Mouse (Mus musculus) heart, postnatal 36 days (tissue): ENCODE results near the gene Tmem203. TPM values are rescaled to one million over a fixed set of nuclear protein-coding genes. Genes with fewer than 3 reads are reported as not detected.

Source experiments
- total RNA-seq, 2 experiments: library from RNA; stranded (reverse); gene quantifications; 2 replicates each; pipeline ENCODE4 v1.2.3; 2021

Tmem203 gene
- total RNA-seq, 2 experiments from 2014 or later, result 13.4 to 15.1 TPM

Other genes starting within 250 kb of the Tmem203 start
- 10 to 100 TPM; 14.4 to 16.3 TPM for gene Nsmf, start 201.1 kb upstream of the Tmem203 start, total RNA-seq
- gene Entpd8, start 175.1 kb upstream of the Tmem203 start, total RNA-seq, result not detected
- not detected for gene Noxa1, start 160.3 kb upstream of the Tmem203 start, total RNA-seq
- gene Nrarp, start 74.7 kb upstream of the Tmem203 start, total RNA-seq, result 10 to 100 TPM in 1 of 2 experiments, 1 to 10 TPM in 1; 9.7 to 12.0 TPM
- gene Tor4a, start 58.6 kb upstream of the Tmem203 start, total RNA-seq, result 1 to 10 TPM; 4.0 to 5.2 TPM
- 10 to 100 TPM; 38.7 to 39.9 TPM for gene Nelfb, start 44.0 kb upstream of the Tmem203 start, total RNA-seq
- not detected for gene Stpg3, start 40.8 kb upstream of the Tmem203 start, total RNA-seq
- not detected for gene Fam166a, start 36.7 kb upstream of the Tmem203 start, total RNA-seq
- gene Tubb4b, start 30.7 kb upstream of the Tmem203 start, total RNA-seq, result 100 to 1,000 TPM; 240 to 254 TPM
- gene Slc34a3, start 21.1 kb upstream of the Tmem203 start, total RNA-seq, result not detected
- gene Rnf224, start 18.7 kb upstream of the Tmem203 start, total RNA-seq, result not detected
- under 1 TPM; 0.27 to 0.44 TPM for gene Rnf208, start 13.2 kb upstream of the Tmem203 start, total RNA-seq
- not detected for gene Cysrt1, start 13.0 kb upstream of the Tmem203 start, total RNA-seq
- gene AL732309.1, start 8.6 kb upstream of the Tmem203 start, total RNA-seq, result 1 to 10 TPM; 1.2 to 2.2 TPM
- gene Tprn, start 7.2 kb downstream of the Tmem203 start, total RNA-seq, result 1 to 10 TPM; 4.8 to 8.6 TPM
- gene Ssna1, start 17.0 kb downstream of the Tmem203 start, total RNA-seq, result 10 to 100 TPM; 37.4 to 44.0 TPM
- gene Anapc2, start 17.0 kb downstream of the Tmem203 start, total RNA-seq, result 10 to 100 TPM; 38.6 to 39.1 TPM
- not detected for gene Tmem210, start 32.7 kb downstream of the Tmem203 start, total RNA-seq
- gene Lrrc26, start 34.5 kb downstream of the Tmem203 start, total RNA-seq, result not detected
- gene Grin1, start 63.7 kb downstream of the Tmem203 start, total RNA-seq, result not detected
- gene Man1b1, start 76.9 kb downstream of the Tmem203 start, total RNA-seq, result 10 to 100 TPM; 21.9 to 23.2 TPM
- 1 to 10 TPM; 3.4 to 3.7 TPM for gene Dpp7, start 100.9 kb downstream of the Tmem203 start, total RNA-seq
- gene Uap1l1, start 110.2 kb downstream of the Tmem203 start, total RNA-seq, result 1 to 10 TPM; 6.7 to 8.6 TPM
- under 1 TPM; 0.46 to 0.56 TPM for gene Sapcd2, start 116.9 kb downstream of the Tmem203 start, total RNA-seq
- gene Entpd2, start 140.4 kb downstream of the Tmem203 start, total RNA-seq, result 10 to 100 TPM; 14.5 to 15.4 TPM
- gene Npdc1, start 143.9 kb downstream of the Tmem203 start, total RNA-seq, result 10 to 100 TPM; 27.3 to 27.8 TPM
- under 1 TPM; 0.27 to 0.36 TPM for gene Fut7, start 167.8 kb downstream of the Tmem203 start, total RNA-seq
- gene Abca2, start 173.3 kb downstream of the Tmem203 start, total RNA-seq, result 10 to 100 TPM; 35.5 to 39.9 TPM
- gene Clic3, start 201.4 kb downstream of the Tmem203 start, total RNA-seq, result 1 to 10 TPM; 1.2 to 1.6 TPM
- 10 to 100 TPM; 23.0 to 23.4 TPM for gene Paxx, start 205.7 kb downstream of the Tmem203 start, total RNA-seq
- gene Ptgds, start 214.6 kb downstream of the Tmem203 start, total RNA-seq, result 100 to 1,000 TPM; 189 to 202 TPM
- not detected for gene Lcn12, start 238.5 kb downstream of the Tmem203 start, total RNA-seq
- 10 to 100 TPM; 82.7 to 92.8 TPM for gene Fbxw5, start 245.3 kb downstream of the Tmem203 start, total RNA-seq
- gene C8g, start 246.3 kb downstream of the Tmem203 start, total RNA-seq, result 1 to 10 TPM; 1.5 to 1.6 TPM